Mouse (Mus musculus) olfactory bulb, adult 2 months (tissue): ENCODE results near the gene Ppbp. TPM values are rescaled to one million over a fixed set of nuclear protein-coding genes. Genes with fewer than 3 reads are reported as not detected.

Experiments
- H3K27ac ChIP-seq: fragments of 200-500 bp; 2 replicates; pipeline ENCODE4 v1.5.1; 2012; ENCODE audit warnings: low read depth, low read length; ENCODE audit not compliant: insufficient read depth
- H3K4me1 ChIP-seq: fragments of 200-500 bp; 2 replicates; pipeline ENCODE4 v1.6.1; 2012; ENCODE audit warnings: low read length; ENCODE audit not compliant: control insufficient read depth, insufficient read depth
- H3K4me3 ChIP-seq: fragments of 200-500 bp; 2 replicates; pipeline ENCODE4 v1.5.1; 2012; ENCODE audit warnings: mild to moderate bottlenecking, low read depth, low read length, moderate library complexity; ENCODE audit not compliant: insufficient read depth
- CTCF ChIP-seq: fragments of 200-500 bp; IDR thresholded peaks from 2 replicates; pipeline ENCODE4 v1.5.1; 2012; ENCODE audit warnings: low read depth, mild to moderate bottlenecking, low read length, moderate library complexity; ENCODE audit not compliant: insufficient read depth
- POLR2A ChIP-seq: fragments of 200-500 bp; IDR thresholded peaks from 2 replicates; pipeline ENCODE4 v1.6.1; 2012; ENCODE audit warnings: mild to moderate bottlenecking, low read depth, low read length, moderate library complexity; ENCODE audit not compliant: insufficient read depth
- WGBS: fragments of 180-500 bp; shearing (Covaris S2); methylation state at CpG from one replicate; pipeline ENCODE4 v1.1.7; 2018; 5-methylcytosine and 5-hydroxymethylcytosine counted together
- polyA plus RNA-seq: library from polyadenylated mRNA; stranded (reverse); fragments of >200 nt; gene quantifications from 2 replicates; pipeline ENCODE4 v1.2.4, GENCODE M21; 2012; ENCODE audit warnings: low replicate concordance; ENCODE audit not compliant: missing spikeins, insufficient read depth, insufficient read length

Ppbp gene
- polyA plus RNA-seq, 1 experiment: not detected

DNA sequence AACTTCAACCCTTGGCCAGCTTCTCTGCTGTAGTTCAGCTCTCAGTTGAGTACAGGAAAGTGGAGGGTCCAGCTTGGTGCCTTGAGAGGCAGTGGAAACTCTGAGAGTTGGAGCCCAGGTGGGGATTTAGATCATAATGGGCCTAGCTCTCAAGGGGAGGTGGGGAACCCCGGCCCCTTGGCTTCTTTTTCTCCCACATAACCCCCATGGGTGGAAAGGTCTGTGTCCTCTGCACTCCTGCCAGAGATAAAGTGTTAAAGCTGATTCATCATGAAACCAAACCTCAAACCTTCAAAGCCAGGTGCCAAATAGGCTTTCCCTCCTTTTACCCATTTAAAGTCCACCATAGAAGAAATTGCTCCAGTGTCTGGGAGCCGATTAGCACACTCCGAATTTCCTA is 6.5 kb upstream of the Ppbp start:
- TF ChIP-seq CTCF (no peak), POLR2A (no peak)
- Histone ChIP-seq H3K4me1 (peaks cover 13% of the 10 kb centered on the region), H3K27ac (no peak overlapping the region), H3K4me3 (no peak overlapping the region)
- 92% methylated on average over 3 of the region's 3 CpGs for WGBS

GRCm38 (mm10) chr5:90763912-90764665 is 4.2 kb upstream of the Ppbp start:
- H3K4me3 ChIP-seq: no peak overlapping the region

DNA sequence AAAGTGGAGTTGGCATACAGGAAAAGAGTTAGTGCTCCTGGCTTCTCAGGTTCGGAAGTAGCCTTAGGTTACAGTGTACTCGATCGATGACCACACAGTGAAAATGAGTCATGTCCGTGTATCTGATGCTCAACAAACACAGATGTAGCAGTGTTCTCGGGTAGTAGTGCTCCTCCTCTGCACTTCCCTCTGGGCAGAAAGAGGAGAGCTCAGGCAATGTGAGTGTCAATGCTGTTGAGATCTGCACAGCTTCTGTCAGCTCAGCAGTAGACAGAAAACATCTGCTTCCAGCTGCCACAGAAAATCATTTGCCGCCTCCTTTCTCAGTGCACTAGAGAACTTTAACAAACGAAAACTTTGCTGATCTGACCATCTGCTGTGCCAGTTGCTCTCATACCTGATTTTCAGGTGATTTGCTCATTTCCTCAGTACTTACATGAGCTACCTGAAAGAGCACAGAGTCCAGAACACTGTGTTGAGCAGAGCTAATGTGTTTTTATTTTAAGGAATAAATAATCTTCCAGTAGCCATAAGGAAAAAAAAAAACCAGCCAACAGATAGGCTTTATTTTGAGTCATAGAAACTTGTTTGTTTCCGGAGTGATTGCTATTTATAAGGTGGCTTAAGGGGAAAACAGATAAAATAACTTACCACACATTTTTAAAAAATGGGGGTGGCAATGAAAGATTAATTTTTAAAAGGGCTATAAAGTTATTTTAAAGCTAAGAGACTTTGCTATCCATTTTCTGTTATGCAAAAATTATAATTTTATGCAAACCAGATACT is 2.3 kb upstream of the Ppbp start:
- 77% methylated on average over 8 of the region's 8 CpGs for WGBS
- Histone ChIP-seq H3K27ac (no peak overlapping the region), H3K4me3 (no peak overlapping the region), H3K4me1 (no peaks in the 10 kb centered on the region)
- TF ChIP-seq CTCF (no peak), POLR2A (no peak)

More at GRCm38 (mm10) chr5:90763912-90764665, 4.2 kb upstream of the Ppbp start:
- Histone ChIP-seq H3K4me1 (peaks cover 7% of the 10 kb centered on the region), H3K27ac (no peak overlapping the region)
- WGBS: 78% methylated on average over 12 of the region's 12 CpGs
- TF ChIP-seq POLR2A (no peak), CTCF (no peak)

- Histone ChIP-seq H3K4me3 (no peak overlapping the region), H3K4me1 (no peaks in the 10 kb centered on the region), H3K27ac (no peak overlapping the region)
- TF ChIP-seq POLR2A (no peak), CTCF (no peak)
- WGBS: 78% methylated on average over 3 of the region's 3 CpGs
These were observed 3.1 kb downstream of the Ppbp start for GRCm38 (mm10) chr5:90771369-90771768.

- TF ChIP-seq POLR2A: no peak
- WGBS: 92% methylated on average over 16 of the region's 16 CpGs
- no peaks in the 10 kb centered on the region for H3K4me1 ChIP-seq
These were observed 3.7 kb downstream of the Ppbp start, which contains the start of gene Pf4 for GRCm38 (mm10) chr5:90771880-90772653. Gene Pf4, plus strand, starts transcription at chr5:90772435.

DNA sequence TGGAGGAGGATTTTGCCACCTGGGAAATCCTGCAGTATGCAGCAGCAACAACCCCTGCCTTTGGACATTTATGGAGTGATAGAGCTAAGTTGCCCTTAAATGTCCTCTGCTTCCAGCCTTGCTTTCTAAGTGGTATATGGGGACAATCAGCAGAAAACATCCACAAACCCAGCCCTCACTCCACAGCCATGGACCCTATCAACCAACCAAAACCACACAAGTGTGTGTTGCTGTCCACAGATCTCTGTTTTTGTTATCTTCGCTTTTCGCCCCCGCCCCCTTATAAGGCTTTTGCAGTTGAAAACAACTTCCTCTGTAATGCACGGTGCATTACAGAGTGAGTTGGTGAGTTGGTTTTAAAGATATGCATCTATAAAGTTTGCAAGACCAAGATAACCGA is 7.2 kb downstream of the Ppbp start:
- TF ChIP-seq POLR2A: no peak
- no peak for TF ChIP-seq CTCF
- WGBS: 96% methylated on average over 5 of the region's 5 CpGs
- H3K27ac ChIP-seq: no peak overlapping the region
- no peak overlapping the region for H3K4me3 ChIP-seq
- no peaks in the 10 kb centered on the region for H3K4me1 ChIP-seq

More at GRCm38 (mm10) chr5:90771880-90772653, 3.7 kb downstream of the Ppbp start, which contains the start of gene Pf4:
- no peak within 1 kb of the TSS for H3K4me3 ChIP-seq
- H3K27ac ChIP-seq: no peak within 1 kb of the TSS

DNA sequence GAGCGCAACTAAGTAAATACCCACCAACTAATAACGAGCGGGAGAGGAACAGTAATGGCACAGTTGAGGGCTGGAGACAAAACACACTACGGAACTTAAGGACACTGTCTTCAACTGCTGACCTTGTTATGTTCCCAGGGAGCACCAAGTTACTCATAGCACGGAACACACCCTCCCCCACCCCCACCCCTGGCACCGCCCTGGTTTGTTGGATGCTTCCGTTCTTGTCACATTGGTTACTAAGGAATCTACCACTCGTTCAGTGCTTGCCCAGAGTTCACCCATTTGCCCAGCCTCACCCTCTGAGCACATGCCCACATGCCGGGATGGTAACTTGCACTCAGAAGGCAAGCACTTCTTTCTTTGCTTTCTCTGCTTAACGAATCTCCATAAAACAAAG is 9.3 kb downstream of the Ppbp start:
- TF ChIP-seq CTCF: no peak
- TF ChIP-seq POLR2A: no peak

GRCm38 (mm10) chr5:90778856-90779255 is 10.5 kb downstream of the Ppbp start:
- Histone ChIP-seq H3K4me3 (no peak overlapping the region), H3K27ac (no peak overlapping the region), H3K4me1 (no peaks in the 10 kb centered on the region)
- WGBS: 80% methylated on average over 6 of the region's 6 CpGs
- TF ChIP-seq POLR2A: no peak
- TF ChIP-seq CTCF: no peak

More for the DNA sequence above, 9.3 kb downstream of the Ppbp start:
- H3K27ac ChIP-seq: no peak overlapping the region
- WGBS: 64% methylated on average over 10 of the region's 10 CpGs
- no peak overlapping the region for H3K4me3 ChIP-seq
- no peaks in the 10 kb centered on the region for H3K4me1 ChIP-seq

DNA sequence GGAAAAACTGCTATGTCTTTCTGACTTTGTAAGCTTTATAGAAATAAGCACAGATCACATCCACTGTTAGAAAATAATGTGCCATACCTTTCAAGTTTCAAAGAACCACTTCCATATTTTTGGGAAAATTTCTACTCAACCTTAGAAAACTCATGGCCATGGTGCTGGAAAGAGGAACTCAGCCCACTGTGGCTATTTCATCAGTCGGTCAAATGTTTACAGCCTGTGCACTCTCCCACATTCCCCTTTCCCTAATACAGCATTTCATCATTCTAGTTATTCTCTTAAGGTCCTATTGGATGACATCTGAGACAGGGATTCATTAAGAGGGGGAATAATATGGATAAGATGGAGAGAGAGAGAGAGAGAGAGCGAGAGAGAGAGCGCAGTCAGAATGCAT is 15.4 kb downstream of the Ppbp start:
- Histone ChIP-seq H3K27ac (no peak overlapping the region), H3K4me1 (peaks cover 8% of the 10 kb centered on the region), H3K4me3 (no peak overlapping the region)
- TF ChIP-seq POLR2A (no peak), CTCF (no peak)
- WGBS: 82% methylated on average over 3 of the region's 3 CpGs
